Mouse (Mus musculus): ENCODE results near the gene Gm27021. TPM values are rescaled to one million over a fixed set of nuclear protein-coding genes. Genes with fewer than 3 reads are reported as not detected.

Gm27021 gene
- total RNA-seq, 4 experiments from 2014 or later, result 0.62 to 1.2 TPM; not detected in 2

DNA sequence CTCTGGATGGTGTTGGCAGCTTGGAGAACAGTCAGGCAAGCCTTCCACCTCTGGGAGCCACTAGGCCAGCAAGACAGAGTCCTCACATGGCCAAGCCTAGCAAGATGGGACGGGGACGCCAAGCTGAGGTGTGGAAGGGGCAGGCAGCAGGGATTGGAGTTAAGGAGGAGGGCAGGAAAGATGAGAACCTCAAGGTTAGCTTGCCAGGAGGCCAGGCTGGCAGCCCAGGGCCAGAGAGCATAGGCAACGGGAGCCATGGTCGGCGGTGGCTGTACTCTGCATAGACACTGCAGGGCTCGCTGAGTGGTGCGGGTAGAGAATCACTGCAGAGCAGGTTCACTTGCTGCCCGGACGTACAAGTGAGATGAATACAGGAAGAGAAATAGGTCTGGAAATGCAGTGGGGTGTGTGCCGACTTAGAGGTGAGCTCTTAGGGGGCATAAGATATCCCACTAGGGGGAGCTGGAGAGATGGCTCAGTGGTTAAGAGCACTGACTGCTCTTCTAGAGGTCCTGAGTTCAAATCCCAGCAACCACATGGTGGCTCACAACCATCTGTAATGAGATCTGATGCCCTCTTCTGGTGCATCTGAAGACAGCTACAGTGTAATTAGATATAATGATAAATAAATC lies 25.7 kb downstream of the Gm27021 start:
- no peak for DNase-seq (ENCODE audit: low spot score in 2 of 2)

DNA sequence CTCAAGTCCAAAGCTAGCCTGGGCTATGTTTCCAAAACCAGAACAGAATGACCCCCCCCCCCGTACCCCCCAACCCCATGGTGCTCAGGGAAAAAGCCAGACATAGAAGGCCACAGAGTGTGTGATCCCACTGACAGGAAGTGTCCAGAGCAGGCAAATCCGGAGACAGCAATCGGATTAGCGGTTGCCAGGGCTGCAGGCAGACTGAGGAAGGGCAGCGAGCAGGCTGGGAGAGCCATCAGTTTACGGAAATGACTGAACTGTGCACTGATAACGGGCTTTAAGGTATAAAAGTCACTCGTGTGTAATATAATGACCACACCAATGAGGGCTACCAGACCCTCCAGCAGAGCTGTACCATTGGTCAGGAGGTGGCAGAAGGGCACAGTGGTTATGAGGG lies 26.6 kb downstream of the Gm27021 start:
- no peak for DNase-seq (ENCODE audit: low spot score in 2 of 2)

DNA sequence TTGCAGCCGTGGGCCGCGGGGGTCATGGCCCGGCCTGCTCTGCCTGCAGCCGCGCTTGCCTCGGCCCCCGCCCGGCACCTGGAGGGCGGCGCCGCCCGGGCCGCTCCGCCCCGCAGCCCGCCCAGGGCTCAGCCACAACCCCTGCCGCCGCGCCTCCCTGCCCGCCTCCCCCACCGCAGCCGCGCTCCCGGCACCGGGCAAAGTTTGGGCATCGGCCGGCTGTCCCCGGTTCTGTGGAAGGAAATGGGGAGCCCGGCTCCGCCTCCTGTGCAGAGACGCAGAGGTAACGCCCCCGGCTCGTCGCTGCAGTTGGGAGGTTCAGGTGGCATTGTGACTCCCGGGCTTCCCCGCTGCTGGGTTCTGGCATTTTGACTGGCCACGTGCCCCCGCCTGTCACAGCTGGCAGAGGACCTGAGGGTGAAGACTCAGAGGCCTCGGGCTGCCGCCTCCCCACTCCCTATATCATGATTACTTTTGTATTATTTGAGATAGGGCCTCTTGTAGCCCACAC lies 33.5 kb downstream of the Gm27021 start:
- no peak for DNase-seq (ENCODE audit: low spot score in 2 of 2)

DNA sequence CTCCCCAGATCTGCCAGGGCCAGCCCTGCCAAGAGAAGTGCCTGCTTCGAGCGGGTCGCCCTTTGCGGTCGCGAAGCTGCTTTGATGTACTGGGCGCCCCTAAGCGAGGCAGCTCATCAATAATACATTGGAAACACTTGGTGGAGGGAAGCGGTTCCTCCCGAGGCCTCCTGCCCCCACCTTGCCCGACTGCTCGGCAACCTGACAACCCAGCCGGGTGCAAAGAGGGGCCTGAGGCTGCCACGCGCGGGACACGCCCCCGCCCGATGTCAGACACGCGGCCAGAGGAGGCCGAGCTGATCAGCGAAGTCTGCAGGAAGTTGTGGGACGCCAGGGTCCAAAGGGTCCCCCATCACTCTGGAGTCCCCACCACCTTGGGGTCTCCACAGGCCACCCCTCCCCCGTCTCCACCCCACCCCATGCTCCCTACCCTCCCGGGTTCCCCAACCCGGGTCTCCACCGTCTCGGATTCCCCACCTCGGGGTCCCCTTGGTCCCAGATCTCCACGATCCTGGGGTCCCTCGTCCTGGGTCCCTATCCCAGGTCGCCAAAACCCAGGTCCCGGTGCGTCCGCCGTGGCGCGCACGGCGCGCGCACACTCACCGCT lies 34.1 kb downstream of the Gm27021 start:
- DNase-seq (ENCODE audit: low spot score in 2 of 2), result no peak

DNA sequence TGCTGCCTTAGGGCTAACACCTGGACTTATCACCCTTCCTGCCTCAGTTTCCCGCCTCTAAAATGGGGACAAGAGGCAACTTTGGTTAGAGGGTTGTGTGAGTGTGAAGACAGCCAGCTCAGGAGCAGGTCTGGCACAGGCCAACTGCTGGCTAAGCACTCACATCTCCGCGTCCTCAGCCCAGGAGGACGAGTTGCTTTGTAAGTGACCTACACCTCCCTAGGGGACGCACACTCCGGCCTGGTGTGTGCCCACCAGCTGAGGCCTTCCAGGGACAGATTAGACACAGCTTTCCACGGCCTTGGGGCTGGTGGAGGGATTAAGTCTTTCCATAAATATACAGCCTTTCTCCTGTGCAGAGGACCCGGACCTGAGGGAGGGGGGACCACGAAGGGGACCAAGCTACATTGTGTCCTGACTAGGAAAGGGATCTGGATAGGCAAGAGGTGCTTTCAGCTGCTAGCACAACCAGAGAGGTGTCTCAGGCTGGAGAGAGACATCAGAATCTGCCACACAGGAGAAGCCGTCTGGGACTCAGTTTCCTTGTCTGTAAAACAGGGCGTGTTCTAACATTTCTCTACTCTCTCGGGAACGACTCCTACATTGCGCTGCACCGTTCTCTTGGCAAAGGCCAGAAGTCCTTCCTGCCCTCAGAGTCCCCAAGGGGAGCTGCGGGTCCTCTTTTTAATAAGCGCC lies 34.8 kb downstream of the Gm27021 start:
- DNase-seq (ENCODE audit: low spot score in 2 of 2), result no peak

DNA sequence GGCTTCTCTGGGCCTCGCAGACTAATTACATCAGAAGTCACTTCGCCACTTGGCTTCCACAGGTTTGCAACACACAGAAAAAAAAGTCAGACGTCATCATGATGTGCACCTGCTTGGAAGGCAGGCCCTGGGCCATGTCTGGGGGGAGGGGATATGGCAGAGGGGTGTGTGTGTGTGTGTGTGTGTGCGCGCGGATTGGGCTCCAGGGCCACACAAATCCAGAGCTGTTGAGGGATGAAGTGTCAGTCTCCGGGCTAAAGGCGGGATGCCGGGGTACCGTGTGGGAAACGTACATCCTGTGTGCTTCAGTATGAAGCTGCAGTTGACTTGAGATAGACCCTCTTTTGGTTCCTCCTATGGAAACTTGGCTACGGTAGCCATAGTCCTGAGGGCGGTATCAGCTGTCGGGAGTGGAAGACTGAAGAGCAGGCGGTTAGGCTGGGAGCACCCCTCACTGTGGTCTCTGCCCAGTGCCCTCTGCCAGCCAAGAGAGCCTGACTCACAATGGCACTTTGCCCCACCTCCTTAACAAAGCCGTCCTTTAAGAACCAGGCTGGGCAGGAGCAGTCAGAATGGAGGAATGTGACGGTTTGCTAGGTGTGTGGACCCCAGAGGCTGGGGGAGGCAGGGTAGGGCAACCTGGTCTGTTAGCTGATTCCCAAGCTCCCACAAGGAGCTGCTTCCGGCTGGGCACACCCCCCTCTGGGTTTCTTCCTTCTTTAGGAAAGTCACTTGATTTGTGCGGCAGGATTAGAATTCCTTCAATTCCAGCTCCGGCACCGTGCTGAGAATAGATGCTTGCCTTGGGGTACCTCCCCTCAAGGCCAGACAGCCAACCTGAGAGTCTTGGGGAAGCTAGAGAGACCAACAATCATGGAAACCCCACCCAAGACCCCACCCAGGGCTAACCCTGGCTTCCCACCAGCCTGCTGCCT lies 36.2 kb downstream of the Gm27021 start:
- no peak for DNase-seq (ENCODE audit: low spot score in 2 of 2)

DNA sequence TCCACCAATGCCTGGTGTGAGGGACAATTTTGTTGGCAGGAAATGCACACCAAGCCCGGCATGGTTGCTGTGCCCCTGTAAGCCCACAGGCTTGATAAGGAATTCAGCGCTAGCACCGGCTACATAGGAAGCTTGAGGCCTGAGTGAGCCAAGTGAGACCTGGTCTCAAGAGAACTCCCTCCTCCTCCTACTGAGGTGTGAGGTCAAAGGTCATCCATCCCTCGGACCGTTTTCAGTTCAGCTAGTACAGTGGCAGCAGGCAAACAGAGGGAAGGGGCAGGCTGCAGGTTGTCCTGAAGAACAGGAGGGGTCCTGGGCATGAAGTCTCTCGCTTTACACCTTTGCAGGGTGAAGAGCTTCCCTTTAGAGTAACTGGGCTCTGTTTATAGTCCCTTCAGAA lies 37.0 kb downstream of the Gm27021 start:
- DNase-seq (ENCODE audit: low spot score in 2 of 2), result no peak

DNA sequence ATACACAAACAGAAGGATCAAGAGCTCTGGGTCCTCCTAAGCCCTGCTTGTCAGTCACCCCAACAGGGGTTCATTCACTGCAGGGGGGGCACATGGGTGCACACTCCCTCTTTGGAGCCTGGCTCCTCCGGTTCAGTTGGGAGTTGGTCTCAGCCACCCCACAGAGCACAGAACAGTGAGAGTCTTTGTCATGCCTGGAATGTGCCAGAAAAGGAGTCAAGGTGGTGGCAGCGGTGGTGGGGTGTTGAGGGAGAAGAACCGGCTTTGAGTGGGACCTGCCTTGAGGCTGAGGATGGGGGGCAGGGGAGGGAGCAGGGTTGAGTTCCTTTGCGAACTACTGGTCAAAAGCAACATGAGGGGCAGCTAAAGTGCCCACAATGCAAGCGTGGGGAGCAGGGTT lies 37.8 kb downstream of the Gm27021 start:
- DNase-seq (ENCODE audit: low spot score in 2 of 2), result no peak

DNA sequence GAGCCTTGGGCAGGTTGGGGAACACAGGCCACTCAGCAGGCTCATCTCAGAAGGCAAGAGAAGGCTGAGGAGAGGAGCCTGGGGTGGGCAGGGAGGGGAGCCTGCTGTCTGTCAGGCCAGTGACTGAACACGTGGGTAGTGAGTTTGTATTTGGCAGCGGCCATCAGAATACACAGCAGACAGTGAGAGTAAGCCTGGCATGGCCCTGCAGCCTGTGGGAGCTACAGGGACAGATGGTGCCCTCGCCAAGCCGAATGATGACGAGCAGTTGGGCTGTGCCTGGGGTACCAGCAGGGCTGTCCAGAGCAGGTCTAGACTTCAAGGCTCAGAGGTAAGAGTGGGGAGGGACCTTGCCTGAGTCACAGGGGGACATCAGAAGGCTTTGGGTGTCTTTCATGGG lies 40.6 kb downstream of the Gm27021 start:
- DNase-seq (ENCODE audit: low spot score in 2 of 2), result peak in 1 of 2 experiments; percentile 59

DNA sequence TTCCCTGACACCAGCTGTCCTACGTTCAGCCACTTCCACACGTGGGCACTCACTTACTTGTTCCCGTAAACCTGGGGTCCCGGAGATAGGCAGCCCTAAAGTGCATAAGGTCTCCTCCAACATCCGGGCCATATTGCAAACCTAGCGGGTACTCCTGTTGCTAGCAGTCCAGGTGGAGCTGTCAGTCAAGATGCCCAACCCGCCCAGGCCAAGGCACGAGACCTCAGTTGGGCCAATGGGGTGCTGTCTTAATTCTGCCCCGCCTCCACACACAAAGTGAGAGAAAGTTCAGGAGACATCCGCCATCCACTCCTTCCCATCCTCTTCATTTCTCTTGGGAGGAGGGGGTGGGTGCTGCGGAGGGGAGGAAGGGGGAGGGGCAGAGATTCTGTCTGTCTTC lies 41.4 kb downstream of the Gm27021 start:
- no peak for DNase-seq (ENCODE audit: low spot score in 2 of 2)

DNA sequence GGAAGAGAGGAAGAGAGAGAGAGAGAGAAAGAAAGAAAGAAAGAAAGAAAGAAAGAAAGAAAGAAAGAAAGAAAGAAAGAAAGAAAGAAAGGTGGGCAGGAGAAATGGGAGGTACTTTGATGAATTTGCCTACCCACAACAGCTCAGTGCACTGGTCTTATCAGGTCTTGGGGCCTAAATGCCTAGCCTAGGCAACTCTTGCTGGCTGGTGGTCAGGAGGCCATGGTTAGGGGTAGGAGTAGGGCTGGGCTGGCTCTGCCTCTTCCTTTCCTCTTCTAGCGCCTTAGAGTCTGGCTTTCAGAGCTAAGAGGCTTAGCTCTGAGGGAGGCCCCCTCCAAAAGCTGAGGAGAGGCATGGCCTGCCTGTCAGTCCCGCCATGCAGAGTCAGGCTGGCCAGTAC lies 44.3 kb downstream of the Gm27021 start:
- DNase-seq (ENCODE audit: low spot score in 2 of 2), result no peak

DNA sequence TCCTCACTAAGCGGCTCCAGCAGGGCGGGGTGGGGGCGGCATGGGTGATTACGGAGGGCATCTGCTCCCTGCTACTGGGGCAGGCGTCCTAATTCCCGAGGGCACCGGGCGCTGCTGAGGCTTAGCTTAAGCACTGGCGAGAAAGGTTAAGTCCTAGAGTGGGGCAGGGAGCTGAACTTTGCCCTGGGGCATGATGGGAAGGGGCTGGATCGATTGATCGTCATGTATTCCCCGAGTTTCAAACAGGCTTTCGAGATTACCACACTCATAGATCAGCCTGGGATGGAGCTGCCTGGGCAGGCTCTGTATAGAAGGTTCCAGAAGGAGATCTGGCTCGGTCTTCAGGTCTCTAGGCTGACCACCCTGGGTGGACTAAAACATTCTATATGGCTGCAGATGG lies 45.7 kb downstream of the Gm27021 start:
- no peak for DNase-seq (ENCODE audit: low spot score in 2 of 2)

DNA sequence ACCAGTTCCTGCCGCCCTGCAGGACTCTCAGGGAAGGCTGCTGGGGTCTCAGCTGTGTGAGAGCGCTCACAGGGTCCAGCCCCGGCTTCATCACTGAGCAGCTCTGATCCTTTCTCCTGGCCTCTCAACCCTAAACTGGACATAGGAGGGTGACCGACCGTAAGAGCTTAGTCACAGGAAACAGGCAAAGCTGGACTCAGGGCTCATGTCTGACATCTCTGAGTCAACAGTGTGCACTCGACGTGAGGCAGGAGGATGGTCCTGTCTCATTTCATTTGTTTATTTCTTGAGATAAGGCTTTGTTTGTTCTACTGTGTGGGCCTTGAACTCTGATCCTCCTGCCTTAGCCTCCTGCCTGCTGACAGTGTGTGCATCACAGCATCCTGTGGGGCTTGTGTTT lies 47.4 kb downstream of the Gm27021 start:
- no peak for DNase-seq (ENCODE audit: low spot score in 2 of 2)

DNA sequence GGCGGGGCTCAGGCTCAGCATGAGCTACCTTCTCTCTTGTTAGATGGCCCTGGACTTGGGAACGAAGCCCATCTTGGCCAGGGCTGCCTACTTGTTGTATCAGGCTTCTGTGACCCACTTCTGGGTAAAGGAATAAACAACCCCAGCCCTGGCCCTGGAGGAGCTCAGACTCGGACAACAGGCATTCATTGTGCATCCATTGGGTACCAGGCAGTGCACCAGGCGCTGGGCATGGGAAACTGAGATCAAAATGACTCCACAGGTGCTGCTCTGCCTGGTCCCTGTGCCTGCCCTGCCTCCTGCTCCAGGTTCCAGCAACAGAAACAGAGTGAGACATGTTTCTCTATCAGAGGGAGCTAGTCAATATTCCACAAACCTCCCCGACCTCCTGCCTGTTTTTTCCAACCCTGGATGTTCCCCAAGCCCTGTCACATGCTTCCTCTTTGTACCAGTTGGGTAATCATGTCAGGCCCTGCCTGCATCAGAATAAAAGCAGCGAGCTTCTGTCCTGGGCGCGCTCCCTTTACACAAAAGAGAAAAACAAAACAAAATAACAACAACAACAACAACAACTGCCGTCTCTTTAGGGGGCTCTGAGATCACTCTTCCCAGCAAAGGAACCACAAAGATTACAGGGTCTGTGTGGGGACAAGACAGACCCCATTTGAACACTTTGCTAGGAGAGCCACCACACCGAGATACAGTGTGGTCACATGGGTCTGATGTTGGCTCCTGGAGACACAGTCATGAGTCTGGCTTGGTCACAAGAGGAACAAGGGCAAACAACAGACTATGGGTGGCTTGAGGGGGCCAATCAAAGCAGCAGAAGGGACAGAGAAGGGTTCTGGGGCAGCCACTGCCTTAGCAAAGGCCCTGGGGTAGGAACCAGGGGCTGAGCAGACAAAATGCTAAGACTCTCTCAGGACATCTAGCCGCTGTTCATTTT lies 48.4 kb downstream of the Gm27021 start:
- DNase-seq (ENCODE audit: low spot score in 2 of 2), result peak; percentile 32 to 69

DNA sequence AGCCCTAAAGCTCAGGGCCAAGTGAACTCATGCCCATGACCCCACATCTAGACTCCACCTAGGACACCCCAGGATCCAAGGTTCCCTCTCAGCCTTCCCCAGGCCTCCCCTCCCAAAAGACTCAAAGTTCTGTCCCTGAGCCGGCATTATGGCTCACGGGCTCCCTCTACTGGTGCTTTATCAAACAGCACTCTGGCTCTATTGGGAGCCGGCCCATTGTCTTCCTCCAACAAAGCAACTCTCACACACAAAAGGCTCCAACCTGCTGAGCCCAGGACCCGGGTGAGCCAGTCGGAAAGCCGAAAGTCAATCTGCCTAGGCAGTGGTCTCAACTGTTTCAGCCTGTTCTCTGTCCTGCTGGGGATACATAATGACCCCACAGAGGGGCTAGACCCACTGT lies 49.8 kb downstream of the Gm27021 start:
- DNase-seq (ENCODE audit: low spot score in 2 of 2), result peak in 1 of 2 experiments; percentile 63

DNA sequence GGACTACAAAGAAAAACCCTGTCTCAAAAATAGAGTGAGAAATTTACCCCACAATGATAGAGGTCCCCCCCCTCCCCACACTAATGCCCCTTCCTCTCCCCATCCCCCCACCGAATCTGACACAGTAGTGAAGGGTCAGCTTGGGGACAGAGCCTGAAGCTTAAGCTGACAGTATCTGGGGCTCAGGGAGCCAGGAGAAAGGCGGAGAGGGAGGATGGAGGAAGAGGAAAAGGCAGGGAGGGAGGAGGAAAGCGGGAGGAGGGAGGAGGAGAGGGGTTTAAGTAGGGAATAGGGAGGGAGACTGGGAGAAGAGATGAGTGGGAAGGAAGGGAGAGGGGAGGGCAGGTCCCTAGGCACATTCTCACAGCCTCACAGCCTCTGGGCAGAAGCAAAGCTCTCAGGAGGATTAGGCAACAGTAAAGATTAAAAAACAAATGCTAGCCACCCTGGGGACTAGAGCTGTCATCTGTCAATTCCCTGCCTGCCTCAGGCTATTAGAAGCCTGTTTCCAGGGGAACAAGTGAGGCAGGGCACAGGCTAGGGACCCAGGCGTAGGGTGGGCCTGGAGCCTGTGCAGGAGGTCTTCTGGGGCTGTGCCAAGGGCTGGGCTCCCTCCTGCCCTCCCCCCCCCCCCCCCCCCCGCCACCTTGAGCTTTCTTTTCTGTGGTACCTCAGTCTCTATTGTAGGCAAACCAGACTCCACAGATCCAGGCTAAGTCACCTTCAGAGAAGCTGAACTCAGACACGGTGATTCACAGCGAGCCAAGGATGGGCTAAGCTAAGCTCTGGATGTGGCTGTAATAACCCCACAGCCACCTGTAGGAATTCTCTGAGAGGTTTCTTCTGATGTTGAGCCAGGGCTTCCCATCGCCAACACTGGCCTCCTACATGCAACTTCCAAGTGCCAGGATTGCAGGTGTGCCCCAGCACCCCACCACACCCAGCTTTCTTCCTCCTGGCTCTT lies 50.9 kb downstream of the Gm27021 start:
- DNase-seq (ENCODE audit: low spot score in 2 of 2), result no peak

DNA sequence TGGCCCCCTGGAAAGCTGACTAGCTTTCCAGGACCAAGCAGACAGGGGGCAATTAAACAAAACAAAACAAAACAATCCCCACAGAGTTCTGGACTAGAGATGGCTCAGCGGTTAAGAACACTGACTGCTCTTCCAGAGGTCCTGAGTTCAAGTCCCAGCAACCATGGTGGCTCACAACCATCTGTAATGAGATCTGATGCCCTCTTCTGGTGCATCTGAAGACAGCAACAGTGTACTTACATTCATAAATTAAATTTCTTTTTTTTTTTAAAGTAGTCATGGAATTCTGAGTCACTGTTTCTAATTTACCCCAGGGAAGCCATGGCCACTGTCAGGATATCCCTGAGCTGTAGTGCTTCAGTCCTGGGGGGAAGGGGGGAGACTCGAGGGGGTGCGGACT lies 53.4 kb downstream of the Gm27021 start:
- DNase-seq (ENCODE audit: low spot score in 2 of 2), result no peak

DNA sequence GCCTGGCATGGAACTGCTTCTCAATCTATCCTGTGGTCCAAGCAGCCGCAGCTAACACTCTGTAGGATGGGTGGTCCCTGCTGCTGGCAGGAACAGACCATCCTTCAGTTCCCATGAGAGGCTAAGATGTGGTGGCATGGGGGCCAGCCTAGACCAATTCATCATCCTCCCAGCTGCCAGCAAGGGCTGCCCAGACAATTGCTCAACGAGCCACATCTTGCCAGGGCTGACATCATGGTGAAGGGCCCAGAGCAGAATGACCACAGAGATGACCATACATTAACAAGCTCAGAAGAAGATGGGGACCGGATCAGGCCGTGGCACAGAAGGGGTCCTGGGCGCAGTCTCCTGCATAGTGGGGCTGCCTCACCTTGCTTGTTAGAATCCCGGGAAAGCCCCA lies 57.1 kb downstream of the Gm27021 start:
- DNase-seq (ENCODE audit: low spot score in 2 of 2), result no peak

DNA sequence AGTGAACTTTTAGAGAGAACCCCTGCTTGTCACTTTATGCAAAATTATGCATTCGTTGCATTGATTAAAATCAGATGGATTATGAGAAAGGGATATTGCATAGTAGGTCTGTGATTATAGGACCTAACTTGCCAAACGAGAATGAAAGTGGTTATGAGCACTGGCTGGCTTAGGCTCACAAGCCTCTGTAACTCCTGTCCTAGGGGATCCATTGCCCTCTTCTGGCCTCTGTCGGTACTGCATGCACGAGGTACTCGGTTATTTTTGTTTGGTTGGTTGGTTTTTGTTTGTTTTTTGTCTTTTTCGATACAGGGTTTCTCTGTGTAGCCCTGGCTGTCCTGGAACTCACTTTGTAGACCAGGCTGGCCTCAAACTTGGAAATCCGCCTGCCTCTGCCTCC lies 60.0 kb downstream of the Gm27021 start:
- peak in 1 of 2 experiments; percentile 77 for DNase-seq (ENCODE audit: low spot score in 2 of 2)
